Mouse (Mus musculus): ENCODE results near the gene Ldlrap1. TPM values are rescaled to one million over a fixed set of nuclear protein-coding genes. Genes with fewer than 3 reads are reported as not detected.

Ldlrap1 gene
- total and polyA plus RNA-seq, 2 experiments from 2014 or later, result 9.4 to 12.3 TPM

DNA sequence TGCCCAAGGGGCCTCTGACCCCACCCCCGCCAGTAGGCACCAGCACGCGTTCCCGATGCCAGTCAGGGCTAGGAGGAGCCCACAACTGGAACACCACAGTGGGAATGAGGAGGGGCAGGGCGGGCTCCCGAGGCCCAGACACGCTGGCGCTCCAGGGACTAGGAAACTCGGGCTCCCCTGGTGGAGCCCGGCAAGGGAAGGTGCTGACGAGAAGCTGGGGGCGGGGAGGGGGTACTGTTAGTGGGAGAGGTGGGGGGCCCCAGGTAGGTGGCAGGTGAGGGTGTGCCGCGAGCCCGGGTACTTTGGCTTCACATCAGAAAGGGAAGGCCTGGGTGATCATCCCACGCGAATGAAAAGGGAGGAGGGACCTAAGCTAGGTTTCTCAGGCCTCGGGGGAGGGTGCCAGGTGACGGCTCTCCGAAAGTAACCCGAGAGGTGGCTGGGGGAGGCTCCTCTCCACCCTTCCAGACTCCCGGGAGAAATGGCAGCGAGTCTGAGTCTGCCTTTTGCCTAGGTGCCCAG is 859 bp downstream of the Ldlrap1 start:
- Histone ChIP-seq H3K4me3 (ENCODE audit: low read depth, low read length) (peak overlapping the region; percentile 83), H3K27me3 (ENCODE audit: control insufficient read depth, insufficient read depth, low read length) (no peaks in the 10 kb centered on the region), H3K9ac (replicated peaks; ENCODE audit: low read depth, low read length) (peak overlapping the region; percentile 92), H3K4me2 (ENCODE audit: low read depth, low read length) (peak overlapping the region; percentile 99), H3K4me1 (ENCODE audit: control insufficient read depth, insufficient read depth) (peaks cover 43% of the 10 kb centered on the region), H3K9me3 (replicated peaks; ENCODE audit: control insufficient read depth, low read length) (no peaks in the 10 kb centered on the region), H3K27ac (ENCODE audit: low read depth) (peak overlapping the region; percentile 80), H3K36me3 (replicated peaks; ENCODE audit: control insufficient read depth, insufficient read depth, low read length) (no peaks in the 10 kb centered on the region)
- ATAC-seq (ENCODE audit: insufficient read depth, low read depth) (peak; percentile 28), DNase-seq (ENCODE audit: low spot score) (no peak)
- TF ChIP-seq EP300 (IDR thresholded peaks at IDR 0.05; ENCODE audit: low read depth), result no peak
- peak; percentile 3; the same call in 1 of the 2 replicates for TF ChIP-seq CTCF (IDR thresholded peaks at IDR 0.05; ENCODE audit: low read depth)
- under 1% methylated on average over 23 of the region's 23 CpGs for WGBS

DNA sequence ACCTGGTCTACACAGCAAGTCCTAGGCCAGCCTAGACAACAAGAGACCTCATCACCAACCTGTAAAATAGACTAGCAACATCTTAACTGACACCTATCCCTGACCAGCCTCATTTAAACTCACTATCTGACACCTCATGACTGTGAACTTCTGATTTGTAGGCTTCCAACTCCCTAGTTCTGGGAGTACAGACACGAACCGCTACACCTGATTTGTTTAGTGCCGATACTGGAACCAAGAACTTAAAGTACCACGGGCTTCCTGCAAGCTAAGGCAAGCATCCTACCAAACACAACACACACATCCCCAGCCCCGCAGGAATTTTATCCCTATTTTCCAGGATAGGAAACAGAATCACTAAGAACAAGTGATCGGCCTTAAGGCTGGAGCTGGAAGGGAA is 1.5 kb downstream of the Ldlrap1 start:
- DNase-seq (ENCODE audit: low spot score) (no peak), ATAC-seq (ENCODE audit: insufficient read depth, low read depth) (no peak)
- Histone ChIP-seq H3K4me3 (ENCODE audit: low read depth, low read length) (peak overlapping the region; percentile 83), H3K27ac (ENCODE audit: low read depth) (0 out of 2 replicates have a peak overlapping the region, but pooled peaks have one; percentile 80), H3K4me1 (ENCODE audit: control insufficient read depth, insufficient read depth) (peaks cover 45% of the 10 kb centered on the region), H3K9me3 (replicated peaks; ENCODE audit: control insufficient read depth, low read length) (no peaks in the 10 kb centered on the region), H3K27me3 (ENCODE audit: control insufficient read depth, insufficient read depth, low read length) (no peaks in the 10 kb centered on the region), H3K9ac (replicated peaks; ENCODE audit: low read depth, low read length) (peak overlapping the region; percentile 92; the same call in 1 of the 2 replicates), H3K4me2 (ENCODE audit: low read depth, low read length) (peak overlapping the region; percentile 99), H3K36me3 (replicated peaks; ENCODE audit: control insufficient read depth, insufficient read depth, low read length) (no peaks in the 10 kb centered on the region)
- 56% methylated on average over 6 of the region's 6 CpGs for WGBS
- TF ChIP-seq CTCF (IDR thresholded peaks at IDR 0.05; ENCODE audit: low read depth), result no peak
- no peak for TF ChIP-seq EP300 (IDR thresholded peaks at IDR 0.05; ENCODE audit: low read depth)

DNA sequence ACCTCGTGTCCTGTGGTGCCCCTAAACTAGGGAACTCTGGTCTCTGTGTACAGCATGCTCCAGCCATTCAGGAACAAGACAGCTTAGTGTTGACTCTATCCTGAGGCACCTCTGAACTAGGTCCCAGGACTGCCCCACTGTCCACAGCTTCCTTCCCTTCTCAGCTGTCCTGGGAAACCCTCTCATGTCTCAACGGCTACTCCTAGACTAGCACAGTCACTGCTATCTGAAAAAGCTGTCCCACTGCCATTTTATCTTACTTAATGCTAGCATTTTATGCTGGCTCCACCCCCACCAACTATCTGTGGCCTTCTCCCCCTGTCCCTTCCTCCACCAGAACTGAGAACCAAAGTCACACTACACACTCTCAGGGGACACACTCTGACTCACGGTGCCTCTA is 3.5 kb downstream of the Ldlrap1 start:
- Histone ChIP-seq H3K4me2 (ENCODE audit: low read depth, low read length) (no peak overlapping the region), H3K4me1 (ENCODE audit: control insufficient read depth, insufficient read depth) (peaks cover 65% of the 10 kb centered on the region), H3K9ac (replicated peaks; ENCODE audit: low read depth, low read length) (no peak overlapping the region), H3K36me3 (replicated peaks; ENCODE audit: control insufficient read depth, insufficient read depth, low read length) (no peaks in the 10 kb centered on the region), H3K27me3 (ENCODE audit: control insufficient read depth, insufficient read depth, low read length) (no peaks in the 10 kb centered on the region), H3K9me3 (replicated peaks; ENCODE audit: control insufficient read depth, low read length) (no peaks in the 10 kb centered on the region), H3K4me3 (ENCODE audit: low read depth, low read length) (no peak overlapping the region), H3K27ac (ENCODE audit: low read depth) (peak overlapping the region; percentile 46; the same call in 1 of the 2 replicates)
- DNase-seq (ENCODE audit: low spot score) (no peak), ATAC-seq (ENCODE audit: insufficient read depth, low read depth) (no peak)
- WGBS, result 31% methylated on average over 3 of the region's 3 CpGs
- no peak for TF ChIP-seq EP300 (IDR thresholded peaks at IDR 0.05; ENCODE audit: low read depth)
- no peak for TF ChIP-seq CTCF (IDR thresholded peaks at IDR 0.05; ENCODE audit: low read depth)

DNA sequence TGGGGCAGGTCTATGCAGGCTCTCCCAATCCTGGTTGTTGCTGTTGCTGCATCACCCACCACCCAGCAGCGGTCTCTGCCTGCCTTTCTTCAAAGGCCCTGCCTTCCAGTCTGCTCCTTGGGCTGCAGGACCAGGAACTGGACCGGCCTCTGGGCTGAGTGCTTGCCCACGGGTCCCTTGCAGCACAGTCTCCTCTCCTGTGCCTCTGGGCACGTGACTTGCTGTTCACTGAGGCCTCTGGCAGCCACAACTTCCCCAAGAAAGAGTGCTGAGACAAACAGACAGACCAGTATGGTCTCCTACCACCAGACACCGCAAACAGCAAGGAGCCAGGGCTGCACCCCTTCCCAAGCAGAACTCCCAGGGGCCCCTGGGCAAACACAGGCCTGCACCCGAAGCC is 5.5 kb downstream of the Ldlrap1 start:
- no peak overlapping the region for H3K9ac ChIP-seq (replicated peaks; ENCODE audit: low read depth, low read length)
- no peaks in the 10 kb centered on the region for H3K36me3 ChIP-seq (replicated peaks; ENCODE audit: control insufficient read depth, insufficient read depth, low read length)
- no peak overlapping the region for H3K4me2 ChIP-seq (ENCODE audit: low read depth, low read length)
- H3K9me3 ChIP-seq (replicated peaks; ENCODE audit: control insufficient read depth, low read length), result no peaks in the 10 kb centered on the region
- DNase-seq (ENCODE audit: low spot score) (no peak), ATAC-seq (ENCODE audit: insufficient read depth, low read depth) (no peak)
- WGBS, result 72% methylated on average over 6 of the region's 6 CpGs
- TF ChIP-seq EP300 (IDR thresholded peaks at IDR 0.05; ENCODE audit: low read depth) (no peak), CTCF (IDR thresholded peaks at IDR 0.05; ENCODE audit: low read depth) (no peak)
- no peaks in the 10 kb centered on the region for H3K27me3 ChIP-seq (ENCODE audit: control insufficient read depth, insufficient read depth, low read length)
- H3K4me3 ChIP-seq (ENCODE audit: low read depth, low read length), result no peak overlapping the region
- peak overlapping the region; percentile 27; the same call in 1 of the 2 replicates for H3K27ac ChIP-seq (ENCODE audit: low read depth)
- peaks cover 68% of the 10 kb centered on the region for H3K4me1 ChIP-seq (ENCODE audit: control insufficient read depth, insufficient read depth)

DNA sequence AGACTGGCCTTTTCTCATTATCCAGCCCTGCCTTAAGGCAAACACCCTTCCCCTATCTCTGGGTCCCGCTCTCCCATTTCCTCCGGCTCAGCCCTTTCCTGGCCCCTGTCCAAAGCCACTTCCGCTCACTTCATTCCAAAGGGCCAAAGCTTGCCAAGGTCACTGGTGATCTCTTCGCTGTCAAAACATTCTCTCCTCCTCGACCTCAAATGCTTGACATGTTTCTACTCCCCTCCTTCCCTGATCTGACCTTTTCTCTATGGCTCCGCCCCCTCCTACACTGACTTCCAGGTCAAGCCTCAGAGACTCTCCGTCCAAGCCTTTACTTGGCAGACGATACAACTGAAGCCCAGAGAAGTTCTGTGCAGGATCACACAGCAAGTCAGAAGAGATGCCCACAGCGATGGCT is 7.0 kb downstream of the Ldlrap1 start:
- H3K27me3 ChIP-seq (ENCODE audit: control insufficient read depth, insufficient read depth, low read length), result no peaks in the 10 kb centered on the region
- peak; percentile 75 for ATAC-seq (ENCODE audit: insufficient read depth, low read depth)
- H3K9me3 ChIP-seq (replicated peaks; ENCODE audit: control insufficient read depth, low read length), result no peaks in the 10 kb centered on the region
- peak overlapping the region; percentile 37 for H3K27ac ChIP-seq (ENCODE audit: low read depth)
- peak; percentile 93 for DNase-seq (ENCODE audit: low spot score)
- H3K9ac ChIP-seq (replicated peaks; ENCODE audit: low read depth, low read length), result no peak overlapping the region
- no peak overlapping the region for H3K4me3 ChIP-seq (ENCODE audit: low read depth, low read length)
- H3K4me2 ChIP-seq (ENCODE audit: low read depth, low read length), result peak overlapping the region; percentile 36
- H3K4me1 ChIP-seq (ENCODE audit: control insufficient read depth, insufficient read depth), result peaks cover 57% of the 10 kb centered on the region
- TF ChIP-seq CTCF (IDR thresholded peaks at IDR 0.05; ENCODE audit: low read depth) (no peak), EP300 (IDR thresholded peaks at IDR 0.05; ENCODE audit: low read depth) (peak; percentile 64; the same call in 1 of the 2 replicates)
- 5% methylated on average over 9 of the region's 9 CpGs for WGBS
- no peaks in the 10 kb centered on the region for H3K36me3 ChIP-seq (replicated peaks; ENCODE audit: control insufficient read depth, insufficient read depth, low read length)

DNA sequence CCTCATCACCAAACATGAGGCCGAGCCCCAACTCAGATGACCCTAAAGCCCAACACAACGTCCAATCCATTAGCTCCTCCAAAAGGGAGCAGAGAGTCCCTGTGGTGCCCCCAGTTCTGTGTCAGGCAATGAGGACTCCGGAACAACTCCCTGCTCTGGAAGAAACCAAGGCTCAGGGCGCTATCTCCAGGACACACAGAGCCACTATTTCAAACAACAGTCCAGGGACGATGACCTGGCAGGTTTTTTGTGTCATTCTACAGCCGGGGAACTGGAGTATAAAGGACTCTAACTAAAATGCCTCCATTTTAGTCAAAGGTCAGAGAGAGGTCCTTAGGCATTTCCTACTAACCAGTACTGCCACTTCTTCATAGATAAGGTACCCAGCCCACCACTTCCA is 7.5 kb downstream of the Ldlrap1 start:
- Histone ChIP-seq H3K4me3 (ENCODE audit: low read depth, low read length) (no peak overlapping the region), H3K9me3 (replicated peaks; ENCODE audit: control insufficient read depth, low read length) (no peaks in the 10 kb centered on the region), H3K4me1 (ENCODE audit: control insufficient read depth, insufficient read depth) (peaks cover 53% of the 10 kb centered on the region), H3K9ac (replicated peaks; ENCODE audit: low read depth, low read length) (no peak overlapping the region), H3K27ac (ENCODE audit: low read depth) (peak overlapping the region; percentile 37), H3K4me2 (ENCODE audit: low read depth, low read length) (peak overlapping the region; percentile 36), H3K27me3 (ENCODE audit: control insufficient read depth, insufficient read depth, low read length) (no peaks in the 10 kb centered on the region), H3K36me3 (replicated peaks; ENCODE audit: control insufficient read depth, insufficient read depth, low read length) (no peaks in the 10 kb centered on the region)
- no peak for TF ChIP-seq CTCF (IDR thresholded peaks at IDR 0.05; ENCODE audit: low read depth)
- TF ChIP-seq EP300 (IDR thresholded peaks at IDR 0.05; ENCODE audit: low read depth), result no peak
- ATAC-seq (ENCODE audit: insufficient read depth, low read depth) (no peak), DNase-seq (ENCODE audit: low spot score) (peak; percentile 18)
- WGBS, result 58% methylated on average over 6 of the region's 6 CpGs

Measured in heart, postnatal 0 days (tissue).